Mouse (Mus musculus): ENCODE results near the gene Mybl2. TPM values are rescaled to one million over a fixed set of nuclear protein-coding genes. Genes with fewer than 3 reads are reported as not detected.

Mybl2 gene
- 37.8 and 39.5 TPM in 2 replicates for polyA plus RNA-seq (2015; fragmentation: Nextera tagmentation; extraction: Ambion mirVana)

GRCm38 (mm10) chr2:163054335-163054840 is at the start of gene Mybl2:
Gene Mybl2 (plus strand): TSS chr2:163054687.
- no peaks in the 10 kb centered on the region for H3K9me3 ChIP-seq (replicated peaks; ENCODE audit: control insufficient read depth, low read length)
- peak within 1 kb of the TSS; percentile 89 for H3K9ac ChIP-seq (ENCODE audit: low read depth, low read length)
- no peaks in the 10 kb centered on the region for H3K27me3 ChIP-seq (ENCODE audit: control insufficient read depth, insufficient read depth, low read depth, low read length)
- peak within 1 kb of the TSS; percentile 95 for H3K4me3 ChIP-seq (ENCODE audit: low read depth, low read length)
- H3K4me2 ChIP-seq (ENCODE audit: low read depth, low read length): peak within 1 kb of the TSS; percentile 98
- peaks cover 42% of the 10 kb centered on the region for H3K4me1 ChIP-seq (ENCODE audit: control insufficient read depth, low read depth, low read length)
- ATAC-seq (ENCODE audit: low read depth): peak; percentile 98
- WGBS (ENCODE audit: insufficient replicate concordance): under 1% methylated on average over 48 of the region's 48 CpGs
- H3K36me3 ChIP-seq (ENCODE audit: control insufficient read depth, insufficient read depth): no peaks in the 10 kb centered on the region
- H3K27ac ChIP-seq (ENCODE audit: low read length): peak within 1 kb of the TSS; percentile 81

DNA sequence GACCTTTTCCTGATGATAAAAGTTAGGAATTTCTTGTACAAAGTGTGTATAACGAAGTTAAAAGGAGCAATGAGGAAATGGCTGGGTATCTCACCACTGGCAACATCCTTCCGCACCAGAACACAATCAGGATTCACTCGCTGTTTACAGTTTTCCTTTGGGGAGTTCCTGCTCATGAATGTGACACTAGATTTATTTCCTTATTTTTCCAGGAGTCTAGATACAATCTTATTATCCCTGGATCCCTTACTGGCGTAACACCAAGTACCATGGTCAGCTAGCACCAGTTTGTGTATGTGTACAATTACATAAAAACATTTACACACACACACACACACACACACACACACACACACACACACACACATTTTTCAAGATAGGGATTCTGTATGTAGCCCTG is 47.2 kb upstream of the Mybl2 start:
- ATAC-seq (ENCODE audit: low read depth): no peak
- Histone ChIP-seq H3K9ac (ENCODE audit: low read depth, low read length) (no peak overlapping the region), H3K36me3 (ENCODE audit: control insufficient read depth, insufficient read depth) (no peaks in the 10 kb centered on the region), H3K27me3 (ENCODE audit: control insufficient read depth, insufficient read depth, low read depth, low read length) (no peaks in the 10 kb centered on the region), H3K4me2 (ENCODE audit: low read depth, low read length) (no peak overlapping the region), H3K4me1 (ENCODE audit: control insufficient read depth, low read depth, low read length) (no peaks in the 10 kb centered on the region), H3K27ac (ENCODE audit: low read length) (no peak overlapping the region), H3K4me3 (ENCODE audit: low read depth, low read length) (no peak overlapping the region), H3K9me3 (replicated peaks; ENCODE audit: control insufficient read depth, low read length) (no peaks in the 10 kb centered on the region)
- 51% methylated on average over 4 of the region's 4 CpGs for WGBS (ENCODE audit: insufficient replicate concordance)

- Histone ChIP-seq H3K27me3 (ENCODE audit: control insufficient read depth, insufficient read depth, low read depth, low read length) (no peaks in the 10 kb centered on the region), H3K4me2 (ENCODE audit: low read depth, low read length) (peak within 1 kb of the TSS; percentile 74), H3K9ac (ENCODE audit: low read depth, low read length) (peak within 1 kb of the TSS; percentile 89), H3K9me3 (replicated peaks; ENCODE audit: control insufficient read depth, low read length) (no peaks in the 10 kb centered on the region), H3K36me3 (ENCODE audit: control insufficient read depth, insufficient read depth) (no peaks in the 10 kb centered on the region), H3K4me1 (ENCODE audit: control insufficient read depth, low read depth, low read length) (peaks cover 10% of the 10 kb centered on the region), H3K27ac (ENCODE audit: low read length) (peak within 1 kb of the TSS; percentile 59), H3K4me3 (ENCODE audit: low read depth, low read length) (peak within 1 kb of the TSS; percentile 99)
- under 1% methylated on average over 57 of the region's 57 CpGs for WGBS (ENCODE audit: insufficient replicate concordance)
- ATAC-seq (ENCODE audit: low read depth): peak; percentile 98
Measured at GRCm38 (mm10) chr2:163016916-163017743, 37.4 kb upstream of the Mybl2 start, which contains the start of gene Ift52. Gene Ift52 (plus strand): TSS chr2:163017354.

- Histone ChIP-seq H3K27me3 (ENCODE audit: control insufficient read depth, insufficient read depth, low read depth, low read length) (no peaks in the 10 kb centered on the region), H3K9ac (ENCODE audit: low read depth, low read length) (no peak overlapping the region), H3K36me3 (ENCODE audit: control insufficient read depth, insufficient read depth) (peaks cover 23% of the 10 kb centered on the region), H3K4me1 (ENCODE audit: control insufficient read depth, low read depth, low read length) (no peaks in the 10 kb centered on the region), H3K9me3 (replicated peaks; ENCODE audit: control insufficient read depth, low read length) (no peaks in the 10 kb centered on the region), H3K4me2 (ENCODE audit: low read depth, low read length) (no peak overlapping the region), H3K4me3 (ENCODE audit: low read depth, low read length) (no peak overlapping the region), H3K27ac (ENCODE audit: low read length) (no peak overlapping the region)
- WGBS (ENCODE audit: insufficient replicate concordance): 79% methylated on average over 5 of the region's 5 CpGs
- no peak for ATAC-seq (ENCODE audit: low read depth)
Measured at GRCm38 (mm10) chr2:163031289-163031688, 23.2 kb upstream of the Mybl2 start.

DNA sequence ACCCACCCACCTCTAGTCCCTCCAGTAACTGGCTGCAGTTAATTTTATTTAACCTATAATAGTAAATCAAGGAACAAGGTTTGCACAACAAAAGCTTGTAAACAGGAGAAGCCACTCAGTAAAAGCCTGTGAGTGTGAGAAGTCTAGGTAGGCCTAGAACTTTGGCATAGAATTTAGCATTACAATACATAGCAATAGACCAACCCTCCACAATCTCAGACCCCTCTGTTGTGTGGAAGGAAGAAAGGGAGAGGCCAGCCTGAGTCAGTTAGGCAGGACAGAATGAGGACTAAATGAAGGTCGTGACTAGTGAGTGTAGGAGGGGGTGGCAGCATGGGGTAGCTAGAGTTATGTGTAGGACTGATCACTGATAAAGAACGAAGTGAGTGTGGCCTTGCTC is 22.7 kb upstream of the Mybl2 start:
- no peaks in the 10 kb centered on the region for H3K9me3 ChIP-seq (replicated peaks; ENCODE audit: control insufficient read depth, low read length)
- no peak overlapping the region for H3K4me2 ChIP-seq (ENCODE audit: low read depth, low read length)
- H3K27me3 ChIP-seq (ENCODE audit: control insufficient read depth, insufficient read depth, low read depth, low read length): no peaks in the 10 kb centered on the region
- peaks cover 23% of the 10 kb centered on the region for H3K36me3 ChIP-seq (ENCODE audit: control insufficient read depth, insufficient read depth)
- ATAC-seq (ENCODE audit: low read depth): no peak
- H3K4me1 ChIP-seq (ENCODE audit: control insufficient read depth, low read depth, low read length): no peaks in the 10 kb centered on the region
- H3K27ac ChIP-seq (ENCODE audit: low read length): no peak overlapping the region
- H3K9ac ChIP-seq (ENCODE audit: low read depth, low read length): no peak overlapping the region
- no peak overlapping the region for H3K4me3 ChIP-seq (ENCODE audit: low read depth, low read length)
- WGBS (ENCODE audit: insufficient replicate concordance): 54% methylated on average over 2 of the region's 2 CpGs

- no peak for ATAC-seq (ENCODE audit: low read depth)
- Histone ChIP-seq H3K4me1 (ENCODE audit: control insufficient read depth, low read depth, low read length) (no peaks in the 10 kb centered on the region), H3K9ac (ENCODE audit: low read depth, low read length) (no peak overlapping the region), H3K36me3 (ENCODE audit: control insufficient read depth, insufficient read depth) (peaks cover 24% of the 10 kb centered on the region), H3K4me2 (ENCODE audit: low read depth, low read length) (no peak overlapping the region), H3K27me3 (ENCODE audit: control insufficient read depth, insufficient read depth, low read depth, low read length) (no peaks in the 10 kb centered on the region), H3K27ac (ENCODE audit: low read length) (no peak overlapping the region), H3K9me3 (replicated peaks; ENCODE audit: control insufficient read depth, low read length) (no peaks in the 10 kb centered on the region), H3K4me3 (ENCODE audit: low read depth, low read length) (no peak overlapping the region)
- 35% methylated on average over 4 of the region's 4 CpGs for WGBS (ENCODE audit: insufficient replicate concordance)
Measured at GRCm38 (mm10) chr2:163032622-163033021, 21.9 kb upstream of the Mybl2 start.

DNA sequence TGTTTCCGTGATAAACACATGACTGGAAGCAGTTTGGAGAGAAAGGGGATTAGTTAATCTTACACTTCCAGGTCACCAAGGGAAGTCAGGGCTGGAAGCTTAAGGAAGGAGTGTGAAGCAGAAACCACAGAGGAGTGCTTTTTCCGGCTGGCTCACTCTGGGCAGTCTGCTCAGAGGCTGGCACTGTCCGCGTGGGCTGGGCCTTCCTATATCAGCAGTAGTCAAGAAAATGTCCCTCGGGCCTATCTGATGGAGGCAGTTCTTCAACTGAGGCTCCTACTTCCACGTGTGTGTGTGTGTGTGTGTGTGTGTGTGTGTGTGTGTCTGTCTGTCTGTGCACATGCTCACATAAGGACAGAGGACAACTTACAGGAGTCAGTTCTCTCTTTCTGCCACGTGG is 14.5 kb upstream of the Mybl2 start:
- 47% methylated on average over 7 of the region's 7 CpGs for WGBS (ENCODE audit: insufficient replicate concordance)
- H3K27ac ChIP-seq (ENCODE audit: low read length): no peak overlapping the region
- no peaks in the 10 kb centered on the region for H3K27me3 ChIP-seq (ENCODE audit: control insufficient read depth, insufficient read depth, low read depth, low read length)
- H3K36me3 ChIP-seq (ENCODE audit: control insufficient read depth, insufficient read depth): peaks cover 27% of the 10 kb centered on the region
- no peak overlapping the region for H3K9ac ChIP-seq (ENCODE audit: low read depth, low read length)
- ATAC-seq (ENCODE audit: low read depth): no peak
- no peak overlapping the region for H3K4me2 ChIP-seq (ENCODE audit: low read depth, low read length)
- H3K9me3 ChIP-seq (replicated peaks; ENCODE audit: control insufficient read depth, low read length): no peaks in the 10 kb centered on the region
- H3K4me1 ChIP-seq (ENCODE audit: control insufficient read depth, low read depth, low read length): no peaks in the 10 kb centered on the region; the same call in 1 of the 2 replicates
- no peak overlapping the region for H3K4me3 ChIP-seq (ENCODE audit: low read depth, low read length)

GRCm38 (mm10) chr2:163048125-163048524 is 6.4 kb upstream of the Mybl2 start:
- peak overlapping the region; percentile 45; the same call in 1 of the 2 replicates for H3K4me2 ChIP-seq (ENCODE audit: low read depth, low read length)
- H3K27ac ChIP-seq (ENCODE audit: low read length): no peak overlapping the region
- no peaks in the 10 kb centered on the region for H3K9me3 ChIP-seq (replicated peaks; ENCODE audit: control insufficient read depth, low read length)
- WGBS (ENCODE audit: insufficient replicate concordance): 6% methylated on average over 10 of the region's 10 CpGs
- H3K36me3 ChIP-seq (ENCODE audit: control insufficient read depth, insufficient read depth): peaks cover 20% of the 10 kb centered on the region
- no peaks in the 10 kb centered on the region for H3K4me1 ChIP-seq (ENCODE audit: control insufficient read depth, low read depth, low read length)
- no peak overlapping the region for H3K9ac ChIP-seq (ENCODE audit: low read depth, low read length)
- no peak overlapping the region for H3K4me3 ChIP-seq (ENCODE audit: low read depth, low read length)
- no peaks in the 10 kb centered on the region for H3K27me3 ChIP-seq (ENCODE audit: control insufficient read depth, insufficient read depth, low read depth, low read length)
- peak; percentile 71; the same call in 1 of the 2 replicates for ATAC-seq (ENCODE audit: low read depth)

- Histone ChIP-seq H3K27me3 (ENCODE audit: control insufficient read depth, insufficient read depth, low read depth, low read length) (no peaks in the 10 kb centered on the region), H3K27ac (ENCODE audit: low read length) (no peak overlapping the region), H3K9ac (ENCODE audit: low read depth, low read length) (no peak overlapping the region), H3K4me3 (ENCODE audit: low read depth, low read length) (no peak overlapping the region), H3K4me2 (ENCODE audit: low read depth, low read length) (no peak overlapping the region), H3K36me3 (ENCODE audit: control insufficient read depth, insufficient read depth) (peaks cover 15% of the 10 kb centered on the region), H3K4me1 (ENCODE audit: control insufficient read depth, low read depth, low read length) (peaks cover 6% of the 10 kb centered on the region), H3K9me3 (replicated peaks; ENCODE audit: control insufficient read depth, low read length) (no peaks in the 10 kb centered on the region)
- no peak for ATAC-seq (ENCODE audit: low read depth)
- 73% methylated on average over 2 of the region's 2 CpGs for WGBS (ENCODE audit: insufficient replicate concordance)
Measured at GRCm38 (mm10) chr2:163049116-163049515, 5.4 kb upstream of the Mybl2 start.
